Mouse (Mus musculus): Measurements from ENCODE around the gene Stt3b. TPM values are rescaled to one million over a fixed set of nuclear protein-coding genes. Genes with fewer than 3 reads are reported as not detected.

Gene Stt3b
- polyA plus RNA-seq (2021; fragmentation: Nextera tagmentation) = 23.3 and 24.2 TPM in 2 replicates
- long read RNA-seq, experiment 1, full-length matches to known transcripts = 32 of 73 reads
- long read RNA-seq, experiment 1, partial matches to known transcripts = 37 of 73 reads
- long read RNA-seq, experiment 1, other reads (novel, unspliced or antisense) = 4 of 73 reads
- long read RNA-seq, experiment 2, full-length matches to known transcripts = 274 of 313 reads
- long read RNA-seq, experiment 2, partial matches to known transcripts = 26 of 313 reads
- long read RNA-seq, experiment 2, other reads (novel, unspliced or antisense) = 13 of 313 reads

DNA sequence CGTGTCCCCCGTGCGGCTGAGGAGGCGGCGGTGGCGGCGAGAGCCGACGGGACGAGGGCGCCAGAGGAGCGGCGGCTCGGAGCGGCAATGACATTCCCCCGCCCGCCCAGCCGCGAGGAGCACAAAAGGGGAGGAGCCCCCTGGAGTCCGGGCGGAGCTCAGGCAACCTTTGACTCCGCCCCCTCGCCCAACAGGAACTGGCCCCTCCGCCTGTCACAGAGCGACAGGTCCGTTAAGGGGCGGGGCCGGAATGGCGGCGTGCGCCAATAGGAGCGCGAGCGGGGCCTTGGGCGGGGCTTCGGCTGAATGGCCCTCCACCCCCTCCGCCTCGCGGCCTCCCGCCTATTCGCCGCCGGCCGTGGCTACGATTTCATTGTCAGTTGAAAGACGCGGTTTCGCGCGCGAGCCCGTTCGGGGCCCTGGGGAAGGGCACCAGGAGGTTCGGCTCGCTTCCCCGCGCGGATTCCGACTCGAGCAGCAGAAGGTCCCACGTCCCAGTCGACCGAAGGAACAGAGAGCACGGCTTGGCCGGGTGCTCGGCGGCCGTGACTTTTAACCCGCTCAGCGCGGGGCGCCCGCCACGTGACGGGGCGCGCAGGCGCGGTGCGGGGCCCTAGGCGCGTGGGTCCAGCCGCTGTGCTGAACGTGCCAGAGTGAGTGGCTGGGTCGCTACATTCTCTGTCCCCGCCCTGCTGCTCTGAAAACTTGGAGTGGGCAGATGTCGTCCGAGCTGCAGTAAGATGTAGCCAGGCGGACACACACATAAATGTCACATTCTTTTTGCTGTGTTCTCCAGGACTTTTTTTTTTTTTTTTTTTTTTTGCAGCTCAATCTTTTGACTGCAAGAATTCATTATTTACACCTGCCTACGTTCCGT is at the start of gene Stt3b:
Stt3b (minus strand) TSS at position 76 of the 877 bp plus-strand sequence.

All from layer of hippocampus, adult 6 months (tissue).